Mouse (Mus musculus) heart, postnatal 0 days (tissue): ENCODE results near the gene Polr3c. TPM values are rescaled to one million over a fixed set of nuclear protein-coding genes. Genes with fewer than 3 reads are reported as not detected.

ENCODE experiments used
- ATAC-seq: fragments of 200-750 bp; cut with Nextera tagmentation; 2 replicates; pipeline ENCODE4 v1.8.0; 2017; ENCODE audit warnings: low read depth, moderate number of reproducible peaks, moderate library complexity; ENCODE audit not compliant: insufficient read depth
- DNase-seq: peaks from one replicate; pipeline ENCODE4 v3.0.0-alpha.2; 2016; ENCODE audit warnings: low spot score
- H3K27ac ChIP-seq: fragments of 300-500 bp; sonication (generic); 2 replicates; pipeline ENCODE4 v1.5.1; 2014; ENCODE audit warnings: low read depth, mild to moderate bottlenecking
- H3K27me3 ChIP-seq: fragments of 300-500 bp; sonication (generic); 2 replicates; pipeline ENCODE4 v1.6.1; 2014; ENCODE audit warnings: low read length, mixed read lengths; ENCODE audit not compliant: control insufficient read depth, insufficient read depth
- H3K36me3 ChIP-seq: fragments of 300-500 bp; sonication (generic); replicated peaks from 2 replicates; pipeline ENCODE4 v1.6.1; 2014; ENCODE audit warnings: low read length, mixed read lengths; ENCODE audit not compliant: control insufficient read depth, insufficient read depth
- H3K4me1 ChIP-seq: fragments of 300-500 bp; sonication (generic); 2 replicates; pipeline ENCODE4 v1.6.1; 2014; ENCODE audit warnings: antibody characterized with exemption; ENCODE audit not compliant: control insufficient read depth, insufficient read depth
- H3K4me2 ChIP-seq: fragments of 300-500 bp; sonication (generic); 2 replicates; pipeline ENCODE4 v1.6.1; 2014; ENCODE audit warnings: low read depth, mild to moderate bottlenecking, low read length, moderate library complexity
- H3K4me3 ChIP-seq: fragments of 300-500 bp; sonication (generic); 2 replicates; pipeline ENCODE4 v1.5.1; 2014; ENCODE audit warnings: low read depth, low read length
- H3K9ac ChIP-seq: fragments of 300-500 bp; sonication (generic); replicated peaks from 2 replicates; pipeline ENCODE4 v1.6.1; 2014; ENCODE audit warnings: low read depth, low read length, mixed read lengths
- H3K9me3 ChIP-seq: fragments of 300-500 bp; sonication (generic); replicated peaks from 2 replicates; pipeline ENCODE4 v1.6.1; 2016; ENCODE audit warnings: low read length; ENCODE audit not compliant: control insufficient read depth
- CTCF ChIP-seq: IDR thresholded peaks from 2 replicates; pipeline ENCODE4 v1.5.1; 2016; ENCODE audit warnings: antibody characterized with exemption, control low read depth, low read depth
- EP300 ChIP-seq: IDR thresholded peaks from 2 replicates; pipeline ENCODE4 v1.6.1; 2016; ENCODE audit warnings: antibody characterized with exemption, low read depth
- WGBS: fragments of 180-500 bp; shearing (Covaris S2); extraction: QIAGEN DNeasy Blood & Tissue Kit; methylation state at CpG from one replicate; pipeline ENCODE4 v1.1.7; 2014; 5-methylcytosine and 5-hydroxymethylcytosine counted together
- polyA plus RNA-seq: library from polyadenylated mRNA; unstranded; fragments of >200 nt; fragmentation: Nextera tagmentation; extraction: Ambion mirVana; gene quantifications from 2 replicates; pipeline ENCODE4 v1.2.1, GENCODE M21; 2015
- total RNA-seq: library from RNA; depleted of rRNA; stranded (reverse); fragments of >200 nt; gene quantifications from 2 replicates; pipeline ENCODE4 v1.2.3, GENCODE M21; 2014; ENCODE audit warnings: low replicate concordance

The Polr3c gene
- total and polyA plus RNA-seq, 2 experiments from 2014 or later: 23.0 to 25.4 TPM

DNA sequence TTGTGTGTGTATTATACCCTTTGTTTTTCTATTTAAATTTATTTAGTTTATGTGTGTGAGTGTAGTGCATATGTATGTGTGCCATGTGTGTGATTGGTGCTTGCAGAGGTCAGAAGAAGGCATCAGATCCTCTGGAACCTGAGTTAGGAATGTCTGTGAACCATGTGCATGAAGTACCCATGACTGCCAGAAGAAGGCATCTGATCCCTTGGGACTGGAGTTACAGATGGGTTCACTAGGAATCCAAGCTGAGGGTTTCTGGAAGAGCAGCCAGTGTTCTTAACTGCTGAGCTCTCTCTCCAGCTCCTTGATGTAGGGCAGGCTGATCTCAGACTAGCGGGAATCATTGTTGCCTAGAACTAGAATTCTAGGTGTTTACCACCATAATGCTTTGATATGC is 10.6 kb upstream of the Polr3c start:
- H3K27me3 ChIP-seq: no peaks in the 10 kb centered on the region
- ATAC-seq: no peak
- TF ChIP-seq CTCF: peak; percentile 38
- TF ChIP-seq EP300: no peak

DNA sequence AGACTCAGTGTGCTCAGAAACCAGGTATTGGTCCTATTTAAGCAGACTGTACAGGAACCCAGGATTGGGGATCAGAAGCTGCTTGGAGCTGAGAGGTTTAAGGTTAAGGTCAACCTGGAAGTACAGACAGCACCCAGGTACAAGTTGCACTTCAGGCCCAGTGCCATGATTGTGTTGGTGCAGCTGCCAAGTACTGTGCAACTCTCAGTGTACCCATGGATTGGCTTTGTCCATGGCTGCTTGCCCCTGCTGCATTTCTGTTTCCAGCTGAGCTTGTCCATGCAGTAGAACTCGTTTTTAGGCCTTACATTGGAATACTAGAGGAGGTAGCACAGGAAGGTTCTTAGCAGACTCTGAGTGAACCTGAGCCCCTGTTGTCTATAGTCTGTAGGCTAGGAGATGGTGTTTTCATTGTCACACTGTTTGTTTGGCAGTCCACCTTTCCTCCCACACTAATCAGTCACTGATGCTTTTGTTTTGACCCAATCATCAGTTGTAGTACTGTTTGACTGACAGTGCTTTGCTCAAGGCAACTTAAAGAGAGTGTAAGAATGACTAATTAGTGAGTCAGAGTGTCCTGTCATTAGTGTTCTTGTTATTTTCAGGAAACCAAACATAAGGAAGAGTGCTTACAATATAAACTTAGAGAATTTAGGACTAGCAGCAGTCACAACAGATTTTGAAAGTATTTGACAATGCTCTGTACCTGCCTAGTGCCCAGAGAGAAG is 9.7 kb upstream of the Polr3c start:
- Histone ChIP-seq H3K4me2 (no peak overlapping the region), H3K4me3 (no peak overlapping the region), H3K36me3 (no peaks in the 10 kb centered on the region), H3K9me3 (no peaks in the 10 kb centered on the region), H3K4me1 (0 out of 2 replicates have a peak, but pooled peaks cover 11% of the 10 kb centered on the region), H3K9ac (no peak overlapping the region), H3K27me3 (no peaks in the 10 kb centered on the region), H3K27ac (no peak overlapping the region)
- TF ChIP-seq EP300 (no peak), CTCF (no peak)
- ATAC-seq (no peak), DNase-seq (no peak)
- WGBS: 48% methylated on average over 1 of the region's 1 CpGs

More for the DNA sequence above, 10.6 kb upstream of the Polr3c start:
- no peak overlapping the region for H3K9ac ChIP-seq
- DNase-seq: no peak
- no peak overlapping the region for H3K4me2 ChIP-seq
- H3K4me3 ChIP-seq: no peak overlapping the region
- 82% methylated on average over 1 of the region's 1 CpGs for WGBS
- H3K27ac ChIP-seq: no peak overlapping the region
- H3K36me3 ChIP-seq: no peaks in the 10 kb centered on the region
- 0 out of 2 replicates have a peak, but pooled peaks cover 8% of the 10 kb centered on the region for H3K4me1 ChIP-seq
- H3K9me3 ChIP-seq: no peaks in the 10 kb centered on the region

DNA sequence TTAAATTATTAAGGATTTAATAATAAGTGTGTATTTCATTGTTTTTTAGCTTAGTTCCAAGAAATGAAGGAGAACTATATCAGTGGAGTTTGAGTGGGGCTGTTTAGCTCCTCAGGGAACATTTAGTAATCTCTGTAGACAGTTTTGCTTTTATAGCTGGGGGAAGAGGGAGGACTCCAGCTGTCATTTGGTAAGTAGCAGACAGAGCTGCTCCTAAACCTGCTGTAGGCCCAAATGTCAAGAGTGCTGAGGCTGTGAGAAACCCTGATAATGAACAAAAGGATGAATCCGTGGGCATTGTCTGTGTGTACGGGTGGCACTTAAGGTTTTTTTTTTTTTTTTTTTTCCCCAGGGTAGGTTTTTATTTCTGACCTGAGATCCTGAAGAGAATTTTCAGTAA is 7.8 kb upstream of the Polr3c start:
- H3K36me3 ChIP-seq: no peaks in the 10 kb centered on the region
- 0 out of 2 replicates have a peak, but pooled peaks cover 15% of the 10 kb centered on the region for H3K4me1 ChIP-seq
- no peak for DNase-seq
- no peak for ATAC-seq
- H3K4me2 ChIP-seq: no peak overlapping the region
- H3K27me3 ChIP-seq: no peaks in the 10 kb centered on the region
- no peak overlapping the region for H3K9ac ChIP-seq
- 61% methylated on average over 2 of the region's 2 CpGs for WGBS
- H3K4me3 ChIP-seq: no peak overlapping the region
- no peak for TF ChIP-seq EP300
- TF ChIP-seq CTCF: no peak
- H3K27ac ChIP-seq: no peak overlapping the region
- H3K9me3 ChIP-seq: no peaks in the 10 kb centered on the region

DNA sequence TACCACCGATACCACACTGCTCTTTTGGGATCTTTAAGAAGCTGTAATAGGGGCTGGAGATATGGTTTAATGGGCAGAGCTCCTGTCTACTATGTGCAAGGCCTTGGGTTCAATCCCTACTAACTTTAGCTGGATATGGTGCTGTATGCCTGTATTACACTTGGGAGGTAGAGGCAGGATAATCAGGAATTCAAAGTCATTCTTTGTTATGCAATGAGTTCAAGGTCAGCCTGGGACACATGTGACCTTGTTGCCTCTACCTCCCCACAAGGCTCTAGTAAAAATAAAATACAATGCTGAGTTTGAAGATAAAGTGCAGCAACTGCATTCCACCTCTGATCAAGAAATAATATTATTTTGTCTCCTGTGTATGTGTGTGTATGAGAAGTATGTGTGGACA is 6.6 kb upstream of the Polr3c start:
- H3K27me3 ChIP-seq: no peaks in the 10 kb centered on the region
- 83% methylated on average over 1 of the region's 1 CpGs for WGBS
- no peaks in the 10 kb centered on the region for H3K36me3 ChIP-seq

DNA sequence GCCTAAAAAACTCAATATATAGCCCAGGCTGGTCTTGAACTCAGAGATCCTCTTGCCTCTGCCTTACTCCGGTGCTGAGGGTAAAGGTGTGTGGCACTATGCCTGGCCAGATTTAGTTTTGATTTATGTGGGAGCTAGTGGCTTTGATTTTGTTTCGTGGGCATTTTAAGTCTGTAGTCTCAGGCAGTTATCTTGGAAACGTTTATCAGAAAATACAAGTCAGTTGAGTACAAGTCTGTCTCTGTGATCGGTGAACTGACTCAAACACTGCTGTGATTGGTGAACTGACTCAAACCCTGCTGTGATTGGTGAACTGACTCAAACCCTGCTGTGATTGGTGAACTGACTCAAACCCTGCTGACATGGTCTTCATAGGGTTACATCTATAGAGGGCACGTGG is 3.4 kb upstream of the Polr3c start:
- H3K4me3 ChIP-seq: no peak overlapping the region
- H3K27ac ChIP-seq: no peak overlapping the region
- H3K27me3 ChIP-seq: no peaks in the 10 kb centered on the region
- H3K36me3 ChIP-seq: no peaks in the 10 kb centered on the region
- H3K4me2 ChIP-seq: no peak overlapping the region
- no peak for ATAC-seq
- TF ChIP-seq CTCF (no peak), EP300 (no peak)
- DNase-seq: no peak
- H3K9me3 ChIP-seq: no peaks in the 10 kb centered on the region
- peaks cover 34% of the 10 kb centered on the region for H3K4me1 ChIP-seq
- 43% methylated on average over 5 of the region's 5 CpGs for WGBS
- no peak overlapping the region for H3K9ac ChIP-seq

More for the DNA sequence above, 6.6 kb upstream of the Polr3c start:
- DNase-seq (no peak), ATAC-seq (no peak)
- no peak overlapping the region for H3K4me2 ChIP-seq
- H3K9ac ChIP-seq: no peak overlapping the region
- no peak overlapping the region for H3K4me3 ChIP-seq
- no peak overlapping the region for H3K27ac ChIP-seq
- H3K9me3 ChIP-seq: no peaks in the 10 kb centered on the region
- H3K4me1 ChIP-seq: peaks cover 23% of the 10 kb centered on the region
- TF ChIP-seq CTCF (no peak), EP300 (no peak)

DNA sequence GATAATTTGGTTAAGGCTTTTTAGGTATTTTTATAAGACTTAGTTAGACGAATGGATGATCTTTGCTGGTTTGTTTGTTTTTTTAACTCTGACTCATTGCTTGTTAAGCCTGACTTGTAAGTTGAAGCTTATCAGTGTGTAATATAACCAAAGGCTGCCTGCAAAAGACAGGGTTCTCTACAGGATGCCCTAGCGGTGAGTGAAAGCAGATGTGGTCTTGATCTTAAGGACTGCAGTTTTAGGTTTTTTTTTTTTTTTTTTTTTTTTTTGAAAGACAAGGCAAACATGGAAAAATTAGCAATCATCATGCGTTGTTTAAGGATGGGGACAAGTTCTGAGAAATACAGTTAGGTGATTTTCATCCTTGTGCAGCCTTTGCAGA is 2.0 kb upstream of the Polr3c start:
- Histone ChIP-seq H3K4me1 (peaks cover 33% of the 10 kb centered on the region), H3K9ac (no peak overlapping the region), H3K9me3 (no peaks in the 10 kb centered on the region), H3K27ac (no peak overlapping the region), H3K27me3 (no peaks in the 10 kb centered on the region), H3K36me3 (no peaks in the 10 kb centered on the region), H3K4me3 (no peak overlapping the region), H3K4me2 (peak overlapping the region; percentile 89; the same call in 1 of the 2 replicates)
- DNase-seq: peak; percentile 29
- WGBS: 47% methylated on average over 3 of the region's 3 CpGs
- no peak for ATAC-seq
- TF ChIP-seq CTCF (no peak), EP300 (no peak)
